Mouse (Mus musculus) liver, embryonic 13.5 days (tissue): ENCODE results near the gene Fastkd3. TPM values are rescaled to one million over a fixed set of nuclear protein-coding genes. Genes with fewer than 3 reads are reported as not detected.

Experiments used
- ATAC-seq: fragments of 200-750 bp; cut with Nextera tagmentation; 2 replicates; pipeline ENCODE4 v1.8.0; 2017; ENCODE audit warnings: low read depth, mild to moderate bottlenecking, moderate number of reproducible peaks, moderate library complexity
- DNase-seq: peaks from one replicate; pipeline ENCODE4 v3.0.0; 2022
- H3K27ac ChIP-seq: fragments of 300-500 bp; sonication (generic); 2 replicates; pipeline ENCODE4 v1.5.1; 2015; ENCODE audit warnings: moderate library complexity, mild to moderate bottlenecking, inconsistent platforms
- H3K27me3 ChIP-seq: fragments of 300-500 bp; sonication (generic); 2 replicates; pipeline ENCODE4 v1.6.1; 2015; ENCODE audit warnings: mild to moderate bottlenecking, inconsistent platforms
- H3K36me3 ChIP-seq: fragments of 300-500 bp; sonication (generic); 2 replicates; pipeline ENCODE4 v1.6.1; 2015; ENCODE audit warnings: mild to moderate bottlenecking, inconsistent platforms
- H3K4me1 ChIP-seq: fragments of 300-500 bp; sonication (generic); replicated peaks from 2 replicates; pipeline ENCODE4 v1.6.1; 2015; ENCODE audit warnings: inconsistent platforms
- H3K4me2 ChIP-seq: fragments of 300-500 bp; sonication (generic); 2 replicates; pipeline ENCODE4 v1.6.1; 2015; ENCODE audit warnings: inconsistent platforms, mild to moderate bottlenecking, moderate library complexity
- H3K4me3 ChIP-seq: fragments of 300-500 bp; sonication (generic); replicated peaks from 2 replicates; pipeline ENCODE4 v1.5.1; 2015; ENCODE audit warnings: mild to moderate bottlenecking, inconsistent platforms
- H3K9ac ChIP-seq: fragments of 300-500 bp; sonication (generic); 2 replicates; pipeline ENCODE4 v1.6.1; 2015; ENCODE audit warnings: mild to moderate bottlenecking, inconsistent platforms
- H3K9me3 ChIP-seq: fragments of 300-500 bp; sonication (generic); replicated peaks from 2 replicates; pipeline ENCODE4 v1.6.1; 2016; ENCODE audit warnings: inconsistent platforms
- WGBS: fragments of 180-500 bp; shearing (Covaris S2); methylation state at CpG from one replicate; pipeline ENCODE4 v1.1.7; 2015; ENCODE audit not compliant: insufficient replicate concordance; 5-methylcytosine and 5-hydroxymethylcytosine counted together
- polyA plus RNA-seq: library from polyadenylated mRNA; unstranded; fragments of >200 nt; fragmentation: Nextera tagmentation; extraction: Ambion mirVana; gene quantifications from 2 replicates; pipeline ENCODE4 v1.2.1, GENCODE M21; 2015

Fastkd3 gene
- polyA plus RNA-seq, 1 experiment from 2014 or later, result 16.4 TPM

- H3K4me1 ChIP-seq, result no peaks in the 10 kb centered on the region
- no peak overlapping the region for H3K9ac ChIP-seq
- H3K9me3 ChIP-seq, result no peaks in the 10 kb centered on the region
- no peak overlapping the region for H3K27ac ChIP-seq
- no peak for ATAC-seq
- H3K36me3 ChIP-seq, result no peaks in the 10 kb centered on the region
- H3K27me3 ChIP-seq, result no peaks in the 10 kb centered on the region
- H3K4me3 ChIP-seq, result no peak overlapping the region
- no peak for DNase-seq
- no peak overlapping the region for H3K4me2 ChIP-seq
- WGBS, result 47% methylated on average over 6 of the region's 6 CpGs
Observed at GRCm38 (mm10) chr13:68622792-68623191, 40.8 kb downstream of the Fastkd3 start.

DNA sequence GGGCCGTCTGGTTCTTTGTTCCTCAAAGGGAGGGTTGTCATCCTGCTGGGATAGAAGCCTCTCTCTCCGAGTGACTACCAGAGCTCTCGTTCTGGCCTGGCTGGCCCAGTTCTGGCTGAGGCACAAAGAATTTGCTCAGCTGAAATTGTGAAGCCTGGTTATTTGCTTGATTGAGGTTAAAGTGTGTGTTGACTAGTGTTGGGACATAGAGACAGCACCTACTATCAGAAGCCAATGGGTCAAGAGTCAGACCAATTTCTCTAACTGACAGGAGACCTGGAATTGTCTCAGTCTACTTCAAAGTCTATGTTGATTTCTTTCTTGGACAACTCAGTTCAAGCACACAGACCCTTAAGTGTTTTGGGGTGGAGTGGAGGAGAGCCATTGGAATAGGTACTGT lies 45.0 kb downstream of the Fastkd3 start:
- no peaks in the 10 kb centered on the region for H3K4me1 ChIP-seq
- H3K9me3 ChIP-seq, result 0 out of 2 replicates have a peak, but pooled peaks cover 7% of the 10 kb centered on the region
- H3K36me3 ChIP-seq, result no peaks in the 10 kb centered on the region
- 55% methylated on average over 3 of the region's 3 CpGs for WGBS
- no peaks in the 10 kb centered on the region for H3K27me3 ChIP-seq
- DNase-seq (no peak), ATAC-seq (no peak)
- no peak overlapping the region for H3K27ac ChIP-seq
- H3K4me3 ChIP-seq, result no peak overlapping the region
- H3K9ac ChIP-seq, result no peak overlapping the region
- H3K4me2 ChIP-seq, result no peak overlapping the region

Other genes with a start within 250 kb of the Fastkd3 start
- 14.3 and 16.3 TPM in 2 replicates for gene Mtrr, start 85 bp upstream of the Fastkd3 start, polyA plus RNA-seq
- not detected in 2 replicates for gene 1700001L19Rik, start 15.2 kb downstream of the Fastkd3 start, polyA plus RNA-seq